11 mouse cellular contexts compared by ENCODE assay signal in the genomic region with DNA sequence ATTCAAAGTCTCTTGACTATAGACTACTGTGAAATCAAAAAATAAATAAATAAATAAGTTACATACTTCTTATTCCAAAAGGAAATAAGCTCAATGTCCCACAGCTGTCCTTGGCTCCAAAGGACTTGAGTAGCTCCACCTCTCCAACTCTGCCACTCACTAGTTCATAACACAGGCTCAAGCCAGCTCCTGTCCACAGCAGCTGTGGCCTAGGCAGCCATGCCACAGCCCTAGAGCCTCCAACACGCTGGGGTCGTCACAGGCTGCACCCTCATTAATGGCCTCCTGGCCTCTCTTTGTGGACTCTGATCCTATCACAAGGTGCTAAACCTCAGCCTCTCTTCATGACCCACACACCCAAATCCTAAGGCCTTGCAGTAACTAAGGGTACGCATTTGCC.
"Had no signal": no experiment of that assay in that cellular context is flagged by ENCODE, and none has a peak within 500 bp of the region (broad histone marks: within the 10 kb centered on the region; RNA-seq: fewer than 3 reads in every experiment).

No protein-coding gene starts in this region.

- H3K36me3 ChIP-seq: liver, embryonic 12.5 days; midbrain, embryonic 10.5 days; neural tube, embryonic 12.5 days had no signal

- H3K9ac ChIP-seq: liver, embryonic 12.5 days; lung, embryonic 14.5 days; neural tube, embryonic 12.5 days had no signal

- DNase-seq: lung, embryonic 14.5 days; midbrain, embryonic 14.5 days; retina, postnatal 1 day; right cerebral cortex, postnatal 4 days; spleen, adult 18-20 months; thymus, adult 18-20 months; thymus, postnatal 14 days had no signal

- ATAC-seq: liver, embryonic 12.5 days had no signal

- H3K9me3 ChIP-seq: limb, embryonic 10.5 days; liver, embryonic 12.5 days; midbrain, embryonic 10.5 days; neural tube, embryonic 12.5 days had no signal

- H3K27me3 ChIP-seq: liver, embryonic 12.5 days; neural tube, embryonic 12.5 days had no signal

- H3K4me2 ChIP-seq: liver, embryonic 12.5 days; lung, embryonic 14.5 days; neural tube, embryonic 12.5 days had no signal

- H3K4me1 ChIP-seq: liver, embryonic 12.5 days had no signal

- H3K27ac ChIP-seq: limb, embryonic 10.5 days; liver, embryonic 12.5 days; midbrain, embryonic 10.5 days; neural tube, embryonic 12.5 days had no signal

- H3K4me3 ChIP-seq: limb, embryonic 10.5 days; liver, embryonic 12.5 days; midbrain, embryonic 10.5 days; neural tube, embryonic 12.5 days had no signal
